Mouse (Mus musculus) lung, adult 2 months (tissue): ENCODE results near the gene Nav2.

Source experiments
- CTCF ChIP-seq: fragments of 200-500 bp; IDR thresholded peaks from 2 replicates; pipeline ENCODE4 v1.5.1; 2011; ENCODE audit warnings: mild to moderate bottlenecking, low read length, control low read depth; ENCODE audit not compliant: insufficient read depth
- POLR2A ChIP-seq: fragments of 200-500 bp; IDR thresholded peaks from 2 replicates; pipeline ENCODE4 v1.6.1; 2011; ENCODE audit warnings: low read depth, mild to moderate bottlenecking, control low read depth, low read length, borderline replicate concordance; ENCODE audit errors: extremely low read depth

DNA sequence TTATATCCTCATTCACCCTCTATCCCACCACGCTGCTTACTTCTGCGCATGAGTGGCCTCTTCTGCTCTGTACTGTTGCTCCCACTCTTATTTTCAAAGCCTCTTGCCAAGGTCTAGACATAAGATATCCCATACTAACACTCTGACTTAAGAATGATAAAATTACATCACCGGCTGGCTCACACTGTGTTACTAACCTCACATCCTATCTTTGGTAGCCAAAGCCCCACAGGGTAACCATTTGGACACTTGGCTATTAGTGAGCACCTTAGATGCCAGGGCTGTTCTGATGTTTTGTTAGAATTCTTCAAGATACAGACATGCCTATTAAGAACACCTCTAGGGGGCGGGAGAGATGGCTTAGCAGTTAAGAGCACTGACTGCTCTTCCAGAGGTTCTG, 502.4 kb downstream of the Nav2 start:
- TF ChIP-seq POLR2A (no peak), CTCF (no peak)
